Mouse (Mus musculus): ENCODE data around the gene Vipas39.
"Not testable (repeated sequence)": the region's sequence is repeated elsewhere in the genome, so short reads cannot be mapped to it uniquely, and the experiment has no call there.

Gene Vipas39

DNA sequence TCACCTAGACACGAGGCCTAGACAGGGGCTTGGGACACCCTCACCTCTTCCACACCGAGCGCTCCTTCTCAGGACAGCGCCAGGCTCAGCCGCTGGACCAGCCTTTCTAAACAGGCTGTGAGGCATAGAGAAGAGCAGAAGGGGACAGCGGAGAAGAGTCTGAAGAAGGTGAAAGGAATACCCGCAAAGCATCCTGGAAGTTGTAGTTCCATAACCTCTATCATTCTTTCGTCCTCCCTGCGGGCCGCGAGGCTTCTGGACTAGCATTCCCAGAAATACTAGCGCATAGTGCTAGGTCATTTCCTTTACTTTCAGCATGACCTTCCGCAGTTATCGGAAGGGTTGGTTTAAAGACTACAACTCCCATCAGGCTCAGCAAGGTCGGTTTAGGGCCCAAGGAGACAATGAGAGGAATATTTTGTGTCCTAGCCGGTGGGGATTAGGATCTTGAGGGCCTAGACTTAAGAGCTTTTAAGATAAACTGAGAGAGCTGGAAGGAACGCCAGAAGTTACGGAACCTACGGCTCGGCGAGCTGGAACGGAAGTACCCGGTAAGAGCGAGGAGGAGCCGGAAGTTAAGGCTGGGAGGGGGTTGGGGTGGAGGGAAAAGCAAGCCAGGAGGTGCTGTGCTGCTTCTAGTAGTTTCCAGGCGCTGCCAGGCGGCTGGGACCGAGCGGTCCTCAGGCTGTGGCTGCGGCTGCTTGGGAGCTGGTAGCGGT, at the start of gene Vipas39, which contains the start of gene Ahsa1:
Vipas39 (minus strand) TSS at position 149 of the 719 bp plus-strand sequence.
Ahsa1 (plus strand) TSS at position 372 of the 719 bp plus-strand sequence.
- peak; percentile 80 for DNase-seq

DNA sequence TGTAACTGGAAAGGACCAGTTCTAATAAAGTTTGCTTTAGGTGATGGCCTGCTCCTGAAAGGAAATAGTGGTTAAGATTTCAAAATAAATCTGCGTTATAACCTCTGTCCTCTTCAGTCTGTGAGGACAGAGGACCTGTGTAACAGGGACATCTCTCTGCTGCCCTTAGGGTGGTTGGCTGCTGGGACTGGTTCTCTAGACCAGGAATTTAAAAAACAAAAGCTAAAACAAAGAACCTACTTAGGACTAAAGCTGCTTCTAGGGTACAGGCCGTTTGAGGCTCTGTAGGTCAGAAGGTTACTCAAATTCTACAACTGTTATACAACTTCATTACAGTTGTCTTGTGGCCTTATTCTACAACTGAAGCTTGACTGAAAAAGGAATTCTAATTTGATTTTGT, 47.0 kb upstream of the Vipas39 start:
- DNase-seq, result no peak

DNA sequence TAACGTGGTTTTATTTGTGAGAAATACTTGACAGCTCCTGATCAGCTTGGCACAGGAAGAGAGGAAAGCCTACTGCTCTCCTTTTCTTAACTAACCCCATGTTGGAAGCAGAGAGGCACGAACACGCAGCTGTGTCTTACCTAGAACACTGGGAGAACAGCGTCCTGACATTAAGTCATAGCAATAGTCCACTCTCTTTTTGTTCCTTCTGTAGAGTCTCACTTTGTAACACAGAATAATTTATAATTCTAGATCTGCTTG, 40.5 kb upstream of the Vipas39 start:
- DNase-seq, result not testable (repeated sequence)

- no peak for DNase-seq
Measured at GRCm38 (mm10) chr12:87305767-87306583, 39.9 kb upstream of the Vipas39 start.

GRCm38 (mm10) chr12:87301189-87301588, 35.1 kb upstream of the Vipas39 start:
- no peak for DNase-seq

DNA sequence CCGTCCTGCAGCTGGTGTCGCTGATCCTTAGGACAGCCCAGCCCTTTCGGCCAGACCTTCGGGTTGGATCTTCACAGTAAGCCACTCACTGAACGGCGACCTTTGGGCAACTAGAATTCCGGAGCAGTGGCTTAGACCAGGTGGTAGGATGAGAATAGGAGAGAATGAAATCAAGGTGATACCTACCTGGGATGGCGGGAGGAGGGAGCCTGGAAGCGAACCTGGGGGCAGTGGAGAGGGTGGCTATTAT, 34.3 kb upstream of the Vipas39 start:
- no peak for DNase-seq

GRCm38 (mm10) chr12:87299657-87300440, 33.8 kb upstream of the Vipas39 start, which contains the start of gene Ism2:
Gene Ism2, minus strand, starts transcription at chr12:87299705.
- DNase-seq, result peak; percentile 19

- DNase-seq, result peak; percentile 29
Measured at GRCm38 (mm10) chr12:87299037-87299656, 33.1 kb upstream of the Vipas39 start.

- DNase-seq, result no peak
Measured at GRCm38 (mm10) chr12:87293934-87294333, 27.9 kb upstream of the Vipas39 start.

- DNase-seq, result no peak
Measured at GRCm38 (mm10) chr12:87289100-87289499, 23.0 kb upstream of the Vipas39 start.

DNA sequence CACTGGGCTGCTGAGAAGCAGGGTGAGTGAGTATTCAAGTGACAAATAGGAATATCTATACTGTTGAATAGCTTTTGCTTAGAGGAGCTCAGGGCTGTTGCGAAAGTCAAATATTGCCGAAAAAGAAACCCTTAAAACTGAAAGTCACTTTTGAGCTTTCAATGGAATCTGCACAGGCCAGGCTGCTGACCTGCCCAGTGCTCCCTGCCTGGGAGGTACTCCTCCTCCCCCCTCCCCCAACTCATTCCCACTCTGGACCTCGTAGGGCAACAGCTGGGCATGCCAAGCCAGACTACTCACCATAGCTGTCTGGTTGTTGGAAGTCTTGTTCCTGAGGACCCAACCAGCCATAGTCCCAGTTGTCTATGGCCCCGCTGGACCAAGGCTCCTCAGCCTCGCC, 18.7 kb upstream of the Vipas39 start:
- no peak for DNase-seq

DNA sequence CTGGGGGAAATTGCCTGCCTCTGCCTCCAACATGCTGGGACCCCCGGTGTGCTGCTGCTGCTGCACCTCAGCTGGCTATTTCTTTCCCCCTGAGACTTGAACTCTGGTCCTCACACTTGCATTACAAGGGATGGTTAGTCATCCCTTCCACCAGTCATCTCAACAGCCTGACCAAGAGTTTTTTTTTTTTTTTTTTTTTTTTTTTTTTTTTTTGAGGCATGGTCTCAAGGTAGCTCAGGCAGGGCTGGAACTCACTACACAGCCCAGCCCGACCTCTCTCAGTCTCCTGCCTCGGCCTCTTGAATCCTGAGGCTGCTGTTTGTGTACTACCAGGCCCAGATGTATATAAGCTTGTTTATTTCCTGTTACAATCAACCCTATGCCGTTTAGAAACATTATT, 18.2 kb upstream of the Vipas39 start:
- DNase-seq, result no peak

GRCm38 (mm10) chr12:87283706-87284105, 17.6 kb upstream of the Vipas39 start:
- no peak for DNase-seq

- no peak for DNase-seq
Measured at GRCm38 (mm10) chr12:87282743-87283142, 16.7 kb upstream of the Vipas39 start.

DNA sequence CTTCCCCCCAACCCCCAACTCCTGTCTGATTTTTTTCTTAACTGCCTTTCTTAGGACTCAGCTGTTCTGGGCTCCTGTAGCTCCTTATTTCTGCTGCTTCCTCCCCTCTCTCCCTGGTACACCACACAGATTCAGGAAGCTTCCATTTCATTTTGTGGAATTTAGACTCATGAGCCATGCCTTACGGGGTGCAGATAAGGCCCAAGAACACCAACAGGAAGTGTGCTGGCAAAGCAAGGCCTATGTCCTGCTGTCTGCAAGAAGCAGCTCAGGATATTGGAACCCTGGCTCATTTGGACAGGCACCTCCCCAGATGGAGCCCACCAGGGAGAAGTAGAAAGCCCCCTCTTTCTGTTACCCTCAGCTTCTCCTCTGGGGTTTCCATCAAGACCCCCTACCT, 15.7 kb upstream of the Vipas39 start:
- DNase-seq, result no peak

DNA sequence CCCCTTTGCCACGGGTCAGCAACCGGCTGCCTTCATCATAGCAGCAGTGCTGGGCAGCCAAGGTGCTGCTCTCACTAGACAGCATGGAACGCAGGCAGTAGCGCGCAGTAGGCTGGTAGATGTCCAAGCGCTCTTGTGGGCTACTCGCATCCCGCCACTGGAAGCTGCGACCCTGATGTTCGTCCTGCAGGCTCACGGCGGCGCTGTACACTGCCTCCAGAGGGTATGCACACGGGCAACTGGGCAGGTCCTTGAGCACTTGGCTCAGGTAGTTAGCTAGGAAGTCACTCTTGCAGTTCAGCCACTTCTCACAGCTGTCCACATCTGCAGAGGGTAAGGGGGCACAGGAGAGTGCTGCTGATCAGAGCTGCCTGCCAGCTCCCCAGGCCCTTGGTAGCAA, 13.8 kb upstream of the Vipas39 start:
- no peak for DNase-seq

DNA sequence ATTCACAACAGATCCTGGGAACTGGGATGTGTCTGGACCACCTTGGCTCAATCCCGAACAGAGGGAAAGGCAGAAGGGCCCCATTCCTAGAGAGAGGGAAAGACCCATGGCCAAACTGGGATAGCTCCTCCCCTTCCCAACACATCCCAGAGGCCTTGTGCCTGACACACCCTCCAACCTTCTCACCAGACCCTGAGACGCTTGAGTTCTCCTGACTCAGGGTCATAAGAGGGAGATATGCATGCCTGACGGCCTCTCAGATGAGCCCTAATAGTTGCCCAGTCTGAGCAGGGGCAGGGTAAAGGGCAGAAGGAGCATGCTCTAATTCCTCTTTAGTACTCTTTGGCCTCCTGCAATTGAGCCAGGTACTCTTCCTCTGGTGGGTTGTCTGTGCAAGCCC, 13.3 kb upstream of the Vipas39 start:
- DNase-seq, result no peak

DNA sequence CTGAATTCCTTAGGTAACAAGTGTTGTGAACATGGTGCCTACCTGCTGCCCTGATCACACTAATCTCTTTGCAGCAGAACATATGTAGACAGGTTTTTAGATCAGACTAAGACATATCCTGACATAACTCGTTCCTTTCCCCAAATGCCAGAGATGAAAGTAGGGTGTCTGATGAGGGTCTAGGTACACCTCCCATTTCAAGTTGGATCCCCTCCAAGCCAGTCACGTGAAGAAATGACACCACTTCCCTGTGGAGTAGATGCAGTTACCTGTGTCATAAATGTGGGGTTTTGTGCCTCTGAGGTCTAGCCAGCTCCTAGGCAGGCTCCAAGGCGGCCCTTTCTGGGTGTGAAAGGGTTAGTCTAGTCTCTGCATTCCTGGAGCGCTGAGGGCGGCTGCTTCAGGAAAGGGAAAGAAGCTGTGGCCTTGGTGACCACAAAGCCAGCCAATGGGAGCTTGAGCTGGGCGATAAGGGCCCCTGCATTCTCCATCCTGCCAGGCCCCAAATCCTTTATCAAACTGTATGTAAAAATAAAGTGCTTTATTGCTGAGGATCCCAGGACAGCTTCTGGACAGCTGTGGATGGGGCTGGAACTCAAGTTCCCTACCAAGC, 12.2 kb upstream of the Vipas39 start:
- DNase-seq, result no peak

- DNase-seq, result not testable (repeated sequence)
Measured at GRCm38 (mm10) chr12:87277251-87277650, 11.2 kb upstream of the Vipas39 start.

DNA sequence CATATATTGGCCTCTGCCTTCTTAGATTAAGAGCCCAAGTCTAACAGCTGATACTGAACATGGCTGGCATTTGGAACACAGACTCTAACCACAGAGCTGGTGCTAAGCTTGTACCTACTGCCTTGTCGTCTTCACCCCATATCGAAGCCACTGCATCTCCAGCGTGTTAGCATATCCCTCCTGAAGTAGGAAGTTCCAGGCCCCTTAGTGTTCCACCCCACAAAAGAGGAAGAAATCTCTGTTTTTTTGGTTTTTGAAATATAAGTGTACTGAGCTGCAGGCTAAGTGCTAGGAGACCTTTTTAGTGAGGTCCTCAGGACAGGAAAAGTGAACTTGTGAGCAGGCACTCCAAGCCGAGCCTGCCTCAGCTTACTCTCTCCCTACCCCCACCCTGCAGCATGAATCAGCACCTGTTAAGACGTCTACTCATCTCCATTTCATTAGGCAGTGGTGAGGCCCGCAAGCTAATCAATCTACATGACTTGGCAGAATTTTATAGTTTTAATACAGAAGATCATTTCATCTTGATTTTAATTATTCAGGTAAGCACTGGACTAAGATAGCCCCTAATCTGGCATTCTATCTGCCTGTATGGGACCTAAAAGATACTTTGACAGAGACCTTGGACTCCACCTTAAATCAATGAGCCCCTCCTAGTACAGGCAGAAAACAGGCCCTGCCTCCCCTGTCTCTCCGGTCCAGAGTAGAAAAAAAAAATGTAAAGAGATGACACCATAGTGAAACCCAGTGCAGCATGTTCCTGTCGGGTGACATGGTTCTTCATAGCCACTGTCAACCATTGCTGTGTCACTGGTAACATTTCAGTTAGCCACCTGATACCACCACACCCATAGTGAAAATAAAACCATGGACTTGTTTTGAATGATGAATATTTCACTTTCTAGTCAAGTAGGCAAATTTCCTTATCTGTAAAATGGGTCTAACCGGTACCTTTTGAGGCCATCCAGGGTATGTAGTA, 9.1 kb upstream of the Vipas39 start:
- DNase-seq, result no peak

GRCm38 (mm10) chr12:87267682-87268081, 1.6 kb upstream of the Vipas39 start:
- peak; percentile 18 for DNase-seq

Data from right cerebral cortex, postnatal 14 days (tissue).